Mouse (Mus musculus) urinary bladder, adult 2 months (tissue): ENCODE measurements around the gene Rasgef1c. TPM values are rescaled to one million over a fixed set of nuclear protein-coding genes. Genes with fewer than 3 reads are reported as not detected.

Experiments
- DNase-seq: peaks from one replicate; pipeline ENCODE4 v3.0.0; 2022; ENCODE audit warnings: low spot score
- polyA plus RNA-seq: library from polyadenylated mRNA; depleted of rRNA; stranded (reverse); fragments of >200 nt; gene quantifications from 2 replicates; pipeline ENCODE4 v1.2.3, GENCODE M21; 2012; rRNA removed

The Rasgef1c gene
- polyA plus RNA-seq, 1 experiment, result 2.0 TPM

DNA sequence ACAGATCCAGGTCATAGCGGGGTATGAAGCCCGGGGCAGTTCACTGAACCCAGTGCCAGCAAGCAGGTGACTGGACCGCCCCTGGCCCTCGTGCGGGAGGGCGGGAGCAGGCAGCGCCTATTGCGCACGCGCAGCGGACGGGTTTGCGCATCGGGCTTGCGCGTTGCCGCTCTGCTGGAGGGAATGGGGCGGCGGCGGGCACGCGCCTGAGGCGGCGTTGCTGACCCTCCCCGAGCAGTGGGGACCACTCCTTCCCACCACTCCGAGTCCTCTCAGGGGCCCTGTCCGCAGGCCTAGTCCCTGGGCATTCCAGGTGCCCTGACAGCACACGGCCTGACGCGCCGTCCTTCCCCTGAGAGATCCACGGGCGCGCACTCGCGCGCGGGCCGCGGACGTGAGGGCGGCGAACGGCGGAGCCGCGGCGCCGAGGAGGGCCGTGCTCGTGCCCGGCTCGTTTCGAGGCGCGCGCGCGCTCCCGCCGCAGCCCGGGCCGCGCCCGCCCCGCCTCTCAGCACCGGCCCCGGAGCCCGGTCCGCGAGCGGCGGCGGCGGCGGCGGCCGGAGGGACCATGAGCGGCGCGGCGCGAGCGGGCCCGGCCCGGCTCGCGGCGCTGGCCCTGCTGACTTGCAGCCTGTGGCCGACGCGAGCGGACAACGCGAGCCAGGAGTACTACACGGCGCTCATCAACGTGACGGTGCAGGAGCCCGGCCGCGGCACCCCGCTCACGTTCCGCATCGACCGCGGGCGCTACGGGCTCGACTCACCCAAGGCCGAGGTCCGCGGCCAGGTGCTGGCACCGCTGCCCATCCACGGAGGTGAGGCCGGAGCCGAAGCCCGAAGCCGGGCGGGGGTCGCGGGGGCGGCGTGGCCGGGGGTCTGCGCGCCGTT lies 123.4 kb downstream of the Rasgef1c start, which contains the start of gene Rnf130:
Gene Rnf130, plus strand, starts transcription at position 514 of the 888 bp plus-strand sequence.
- peak; percentile 97 for DNase-seq

GRCm38 (mm10) chr11:50025721-50026520 lies 124.3 kb downstream of the Rasgef1c start:
- DNase-seq, result no peak

DNA sequence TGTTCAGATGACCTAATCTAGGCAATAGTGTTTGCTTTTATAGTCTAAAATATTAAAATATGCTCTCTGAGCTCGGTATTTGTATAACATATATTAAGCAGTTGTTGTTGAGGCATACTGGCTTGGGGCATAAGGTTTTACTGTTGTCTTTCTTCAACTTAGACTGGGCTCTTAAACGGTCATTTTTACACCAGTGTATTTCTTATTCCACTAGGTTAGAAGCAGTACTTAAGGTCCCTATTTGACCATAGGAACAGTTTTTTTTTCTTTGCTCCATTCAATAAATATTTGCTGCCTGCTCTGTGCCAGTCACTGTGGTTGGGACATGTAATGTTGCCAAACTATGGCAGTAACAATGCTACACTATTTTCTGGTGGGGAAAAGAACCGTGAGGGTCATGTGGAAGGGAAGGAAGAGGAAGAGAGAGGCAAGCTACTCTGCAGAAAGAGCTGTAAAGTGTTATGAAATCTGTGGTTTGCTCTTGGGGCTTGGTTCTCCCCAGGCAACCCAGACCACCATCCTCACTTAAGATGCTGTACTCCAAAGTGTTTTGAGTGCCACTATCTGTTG lies 125.0 kb downstream of the Rasgef1c start:
- DNase-seq, result no peak

- no peak for DNase-seq
Observed at GRCm38 (mm10) chr11:50028416-50028815, 126.8 kb downstream of the Rasgef1c start.

Other genes starting within 250 kb of the Rasgef1c start
- 0.19 and 0.26 TPM in 2 replicates for gene Scgb3a1, start 238.2 kb upstream of the Rasgef1c start, polyA plus RNA-seq
- 27.7 and 29.9 TPM in 2 replicates for gene Cnot6, start 189.1 kb upstream of the Rasgef1c start, polyA plus RNA-seq
- 11.3 and 13.6 TPM in 2 replicates for gene Gfpt2, start 107.7 kb upstream of the Rasgef1c start, polyA plus RNA-seq
- 36.5 and 37.6 TPM in 2 replicates for gene Mapk9, start 55.1 kb upstream of the Rasgef1c start, polyA plus RNA-seq
- 64.3 and 69.6 TPM in 2 replicates for gene Rnf130, start 123.5 kb downstream of the Rasgef1c start, polyA plus RNA-seq
- 36.3 and 45.8 TPM in 2 replicates for gene Tbc1d9b, start 229.6 kb downstream of the Rasgef1c start, polyA plus RNA-seq